Mouse (Mus musculus) heart, embryonic 13.5 days (tissue): ENCODE data around the gene Lyrm4. TPM values are rescaled to one million over a fixed set of nuclear protein-coding genes. Genes with fewer than 3 reads are reported as not detected.

ENCODE experiments used
- ATAC-seq: fragments of 200-750 bp; cut with Nextera tagmentation; 2 replicates; pipeline ENCODE4 v1.8.0; 2017; ENCODE audit warnings: moderate TSS enrichment; ENCODE audit not compliant: insufficient number of reproducible peaks, low FRiP score, low TSS enrichment; ENCODE audit errors: extremely low read depth
- H3K27ac ChIP-seq: fragments of 300-500 bp; sonication (generic); replicated peaks from 2 replicates; pipeline ENCODE4 v1.5.1; 2015; ENCODE audit warnings: moderate library complexity, mild to moderate bottlenecking, inconsistent platforms
- H3K27me3 ChIP-seq: fragments of 300-500 bp; sonication (generic); replicated peaks from 2 replicates; pipeline ENCODE4 v1.6.1; 2015; ENCODE audit warnings: mild to moderate bottlenecking, inconsistent platforms
- H3K36me3 ChIP-seq: fragments of 300-500 bp; sonication (generic); 2 replicates; pipeline ENCODE4 v1.6.1; 2015; ENCODE audit warnings: mild to moderate bottlenecking, inconsistent platforms
- H3K4me1 ChIP-seq: fragments of 300-500 bp; sonication (generic); 2 replicates; pipeline ENCODE4 v1.6.1; 2015; ENCODE audit warnings: inconsistent platforms
- H3K4me2 ChIP-seq: fragments of 300-500 bp; sonication (generic); 2 replicates; pipeline ENCODE4 v1.6.1; 2015; ENCODE audit warnings: inconsistent platforms, mild to moderate bottlenecking, moderate library complexity
- H3K4me3 ChIP-seq: fragments of 300-500 bp; sonication (generic); 2 replicates; pipeline ENCODE4 v1.5.1; 2015; ENCODE audit warnings: moderate library complexity, mild to moderate bottlenecking, inconsistent platforms
- H3K9ac ChIP-seq: fragments of 300-500 bp; sonication (generic); 2 replicates; pipeline ENCODE4 v1.6.1; 2015; ENCODE audit warnings: inconsistent platforms, mild to moderate bottlenecking, moderate library complexity
- H3K9me3 ChIP-seq: fragments of 300-500 bp; sonication (generic); 2 replicates; pipeline ENCODE4 v1.6.1; 2016; ENCODE audit warnings: inconsistent platforms
- WGBS: fragments of 180-500 bp; shearing (Covaris S2); methylation state at CpG from one replicate; pipeline ENCODE4 v1.1.7; 2015; ENCODE audit warnings: mixed read lengths; 5-methylcytosine and 5-hydroxymethylcytosine counted together
- polyA plus RNA-seq: library from polyadenylated mRNA; unstranded; fragments of >200 nt; fragmentation: Nextera tagmentation; extraction: Ambion mirVana; gene quantifications from 2 replicates; pipeline ENCODE4 v1.2.1, GENCODE M21; 2015

The Lyrm4 gene
- polyA plus RNA-seq: 24.3 and 28.5 TPM in 2 replicates

- Histone ChIP-seq H3K4me3 (peak within 1 kb of the TSS; percentile 84), H3K36me3 (no peaks in the 10 kb centered on the region), H3K4me1 (peaks cover 22% of the 10 kb centered on the region), H3K4me2 (peak within 1 kb of the TSS; percentile 87), H3K9ac (peak within 1 kb of the TSS; percentile 87), H3K9me3 (no peaks in the 10 kb centered on the region), H3K27me3 (no peaks in the 10 kb centered on the region), H3K27ac (peak within 1 kb of the TSS; percentile 96)
- peak; percentile 97 for ATAC-seq
- under 1% methylated on average over 74 of the region's 75 CpGs for WGBS
These were observed at the start of gene Lyrm4, which contains the start of gene Fars2 for GRCm38 (mm10) chr13:36117143-36118014. Gene Lyrm4, minus strand, starts transcription at chr13:36117526. Gene Fars2, plus strand, starts transcription at chr13:36117412.

DNA sequence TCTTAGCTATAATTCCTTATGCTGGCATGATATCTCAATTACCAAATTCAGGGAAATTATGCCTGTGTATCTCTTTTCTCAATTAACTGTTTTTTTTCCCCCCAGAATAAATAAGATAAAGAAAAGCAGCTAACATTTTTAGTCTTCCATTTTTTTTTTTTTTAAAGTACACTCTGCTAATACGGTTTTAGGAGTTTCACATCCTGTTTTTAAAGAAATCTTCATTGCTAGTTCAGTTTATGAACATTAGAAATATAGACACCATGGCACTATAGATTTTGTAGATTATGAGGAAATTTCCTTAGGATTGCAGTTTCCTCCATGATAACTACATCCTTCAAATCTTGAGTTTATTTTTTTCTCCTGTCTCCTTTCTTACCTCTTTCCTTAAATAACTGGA is 46.6 kb upstream of the Lyrm4 start:
- no peak overlapping the region for H3K4me3 ChIP-seq
- no peaks in the 10 kb centered on the region for H3K27me3 ChIP-seq
- no peaks in the 10 kb centered on the region for H3K36me3 ChIP-seq
- WGBS: 76% methylated on average over 1 of the region's 1 CpGs
- no peak overlapping the region for H3K4me2 ChIP-seq
- H3K27ac ChIP-seq: no peak overlapping the region
- no peak for ATAC-seq
- no peak overlapping the region for H3K9ac ChIP-seq
- H3K9me3 ChIP-seq: no peaks in the 10 kb centered on the region
- no peaks in the 10 kb centered on the region for H3K4me1 ChIP-seq

- no peak for ATAC-seq
- WGBS: 77% methylated on average over 5 of the region's 5 CpGs
These were observed 46.1 kb upstream of the Lyrm4 start for GRCm38 (mm10) chr13:36163411-36163810.

GRCm38 (mm10) chr13:36156340-36156931 is 39.1 kb upstream of the Lyrm4 start:
- no peak overlapping the region for H3K4me2 ChIP-seq
- no peaks in the 10 kb centered on the region for H3K27me3 ChIP-seq
- no peaks in the 10 kb centered on the region for H3K9me3 ChIP-seq
- no peak overlapping the region for H3K27ac ChIP-seq
- H3K4me3 ChIP-seq: no peak overlapping the region
- 71% methylated on average over 7 of the region's 7 CpGs for WGBS
- ATAC-seq: no peak
- H3K9ac ChIP-seq: no peak overlapping the region
- no peaks in the 10 kb centered on the region for H3K36me3 ChIP-seq
- H3K4me1 ChIP-seq: peaks cover 22% of the 10 kb centered on the region

More at GRCm38 (mm10) chr13:36163411-36163810, 46.1 kb upstream of the Lyrm4 start:
- Histone ChIP-seq H3K4me1 (peaks cover 3% of the 10 kb centered on the region), H3K4me2 (no peak overlapping the region), H3K9ac (no peak overlapping the region), H3K27me3 (no peaks in the 10 kb centered on the region), H3K36me3 (no peaks in the 10 kb centered on the region), H3K4me3 (no peak overlapping the region), H3K9me3 (no peaks in the 10 kb centered on the region), H3K27ac (no peak overlapping the region)

GRCm38 (mm10) chr13:36152728-36153498 is 35.6 kb upstream of the Lyrm4 start:
- H3K4me3 ChIP-seq: no peak overlapping the region
- no peaks in the 10 kb centered on the region for H3K9me3 ChIP-seq
- H3K36me3 ChIP-seq: no peaks in the 10 kb centered on the region
- 58% methylated on average over 5 of the region's 5 CpGs for WGBS
- H3K4me2 ChIP-seq: no peak overlapping the region
- no peak overlapping the region for H3K9ac ChIP-seq
- ATAC-seq: no peak
- peaks cover 30% of the 10 kb centered on the region for H3K4me1 ChIP-seq
- H3K27me3 ChIP-seq: no peaks in the 10 kb centered on the region
- no peak overlapping the region for H3K27ac ChIP-seq

- peaks cover 50% of the 10 kb centered on the region for H3K4me1 ChIP-seq
- no peaks in the 10 kb centered on the region for H3K36me3 ChIP-seq
- H3K27me3 ChIP-seq: no peaks in the 10 kb centered on the region
- H3K4me2 ChIP-seq: no peak overlapping the region
- no peaks in the 10 kb centered on the region for H3K9me3 ChIP-seq
- H3K9ac ChIP-seq: no peak overlapping the region
- WGBS: 75% methylated on average over 5 of the region's 5 CpGs
- no peak for ATAC-seq
- no peak overlapping the region for H3K4me3 ChIP-seq
- no peak overlapping the region for H3K27ac ChIP-seq
These were observed 32.9 kb upstream of the Lyrm4 start for GRCm38 (mm10) chr13:36150272-36150671.

GRCm38 (mm10) chr13:36149175-36149939 is 32.0 kb upstream of the Lyrm4 start:
- H3K27ac ChIP-seq: no peak overlapping the region
- no peaks in the 10 kb centered on the region for H3K27me3 ChIP-seq
- H3K9ac ChIP-seq: no peak overlapping the region
- H3K4me1 ChIP-seq: peaks cover 51% of the 10 kb centered on the region
- no peak for ATAC-seq
- no peak overlapping the region for H3K4me2 ChIP-seq
- H3K4me3 ChIP-seq: no peak overlapping the region
- H3K36me3 ChIP-seq: no peaks in the 10 kb centered on the region
- WGBS: 68% methylated on average over 6 of the region's 6 CpGs
- H3K9me3 ChIP-seq: no peaks in the 10 kb centered on the region

GRCm38 (mm10) chr13:36145601-36146000 is 28.3 kb upstream of the Lyrm4 start:
- WGBS: 61% methylated on average over 1 of the region's 1 CpGs
- peaks cover 44% of the 10 kb centered on the region for H3K4me1 ChIP-seq
- no peaks in the 10 kb centered on the region for H3K36me3 ChIP-seq
- no peak overlapping the region for H3K4me2 ChIP-seq
- ATAC-seq: no peak
- H3K4me3 ChIP-seq: no peak overlapping the region
- H3K9ac ChIP-seq: no peak overlapping the region
- no peaks in the 10 kb centered on the region for H3K27me3 ChIP-seq
- no peak overlapping the region for H3K27ac ChIP-seq
- no peaks in the 10 kb centered on the region for H3K9me3 ChIP-seq

DNA sequence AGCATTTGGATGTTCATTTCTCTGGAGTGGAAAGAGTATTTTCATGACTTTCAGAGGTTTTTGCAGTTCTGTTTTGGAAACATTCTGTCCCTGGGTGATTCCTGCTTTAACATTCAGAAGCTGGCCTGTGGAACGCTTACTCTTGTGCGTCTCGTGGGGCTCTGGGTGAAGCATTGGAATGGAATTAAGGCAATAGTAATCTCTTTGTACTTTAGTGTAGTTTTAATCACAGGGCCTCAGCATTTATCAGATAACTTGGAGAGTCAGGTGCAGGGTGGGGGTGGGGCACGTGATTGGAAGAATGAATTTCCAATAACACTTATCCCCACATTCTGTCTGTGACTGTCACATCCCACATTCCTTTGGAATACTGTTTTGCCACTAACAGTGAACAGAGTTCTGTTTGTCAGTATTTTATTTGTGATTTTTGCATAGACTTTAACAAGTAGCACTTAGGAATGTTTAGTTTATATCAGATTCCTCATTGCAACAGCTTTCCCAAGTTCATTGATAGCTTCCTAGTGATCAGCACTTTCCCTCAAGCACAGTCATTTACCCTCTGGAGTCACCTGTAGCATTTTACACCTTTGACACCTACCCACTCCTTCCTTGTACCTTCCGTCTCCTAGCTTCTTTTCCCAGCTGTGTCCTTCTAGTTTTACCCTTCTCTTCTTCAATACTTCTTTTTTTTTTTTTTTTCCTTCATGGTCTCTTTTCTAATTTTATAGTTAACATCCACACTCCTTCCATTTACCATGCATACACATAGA is 23.1 kb upstream of the Lyrm4 start:
- ATAC-seq: no peak
- 73% methylated on average over 5 of the region's 5 CpGs for WGBS
- no peak overlapping the region for H3K27ac ChIP-seq

DNA sequence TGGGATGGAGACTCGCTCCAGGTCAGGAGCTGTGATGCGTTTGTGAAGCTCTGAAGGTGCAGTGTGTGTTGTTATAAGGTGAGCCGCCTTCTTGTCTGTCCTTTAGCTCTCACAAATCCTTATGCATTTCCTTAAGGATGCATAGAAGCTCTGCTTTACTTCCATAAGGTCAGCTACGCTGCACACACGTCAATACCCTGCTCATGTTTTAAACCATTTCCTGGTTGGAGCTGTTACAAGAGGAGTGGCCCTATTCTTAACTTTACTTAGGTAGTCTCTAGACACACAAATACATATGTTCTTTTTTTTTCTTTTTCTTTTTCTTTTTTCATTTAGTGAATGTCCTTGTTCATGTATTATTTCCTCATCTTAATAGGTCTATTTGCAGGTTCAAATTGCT is 22.4 kb upstream of the Lyrm4 start:
- Histone ChIP-seq H3K27me3 (no peaks in the 10 kb centered on the region), H3K4me3 (no peak overlapping the region), H3K27ac (0 out of 2 replicates have a peak overlapping the region, but pooled peaks have one; percentile 20), H3K9ac (no peak overlapping the region), H3K4me1 (peaks cover 20% of the 10 kb centered on the region), H3K36me3 (no peaks in the 10 kb centered on the region), H3K4me2 (no peak overlapping the region), H3K9me3 (no peaks in the 10 kb centered on the region)
- no peak for ATAC-seq
- 61% methylated on average over 5 of the region's 5 CpGs for WGBS

More for the DNA sequence above, 23.1 kb upstream of the Lyrm4 start:
- H3K9me3 ChIP-seq: no peaks in the 10 kb centered on the region
- no peak overlapping the region for H3K4me3 ChIP-seq
- H3K4me1 ChIP-seq: peaks cover 22% of the 10 kb centered on the region
- H3K9ac ChIP-seq: no peak overlapping the region
- H3K27me3 ChIP-seq: no peaks in the 10 kb centered on the region
- no peaks in the 10 kb centered on the region for H3K36me3 ChIP-seq
- no peak overlapping the region for H3K4me2 ChIP-seq
